In the genomic region with DNA sequence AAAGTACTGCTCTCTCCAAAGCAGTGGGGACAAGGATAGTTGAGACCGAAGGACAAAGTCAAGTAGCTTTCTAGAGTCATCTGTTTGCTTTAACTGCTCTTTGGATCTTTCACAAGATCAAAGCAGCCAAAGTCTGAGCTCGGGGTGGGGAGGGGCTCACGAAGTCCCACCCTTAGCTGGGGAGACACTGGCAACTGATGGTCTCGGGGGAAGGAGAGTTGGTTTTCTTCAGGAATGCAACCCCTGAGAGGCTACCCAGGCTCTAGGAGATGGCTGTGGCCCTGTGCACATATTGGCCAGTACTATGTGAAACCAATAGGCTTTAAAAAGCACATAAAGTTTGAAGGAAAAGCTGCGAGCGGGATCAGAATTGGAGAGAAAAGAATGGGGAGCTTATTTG, we compare ENCODE assay signal across 30 mouse cellular contexts.
"Had no signal": no experiment of that assay in that cellular context is flagged by ENCODE, and none has a peak within 500 bp of the region (broad histone marks: within the 10 kb centered on the region; RNA-seq: fewer than 3 reads in every experiment).

No protein-coding gene starts in this region.

- H3K4me3 ChIP-seq: left cerebral cortex, adult 2 months; limb, embryonic 10.5 days; limb, embryonic 12.5 days; limb, embryonic 13.5 days; limb, embryonic 15.5 days; liver, embryonic 13.5 days; liver, embryonic 15.5 days; lung, embryonic 15.5 days; megakaryocyte, embryonic 14.5 days; midbrain, embryonic 10.5 days; midbrain, embryonic 12.5 days; midbrain, embryonic 13.5 days; midbrain, embryonic 15.5 days; myocyte; neural tube, embryonic 12.5 days had no signal

- H3K4me2 ChIP-seq: limb, embryonic 12.5 days; limb, embryonic 13.5 days; limb, embryonic 15.5 days; liver, embryonic 11.5 days; liver, embryonic 13.5 days; liver, embryonic 15.5 days; lung, embryonic 14.5 days; lung, embryonic 15.5 days; midbrain, embryonic 12.5 days; midbrain, embryonic 13.5 days; midbrain, embryonic 15.5 days; neural tube, embryonic 12.5 days had no signal

- H3K9ac ChIP-seq: limb, embryonic 12.5 days; limb, embryonic 13.5 days; limb, embryonic 15.5 days; liver, embryonic 13.5 days; liver, embryonic 14.5 days; liver, embryonic 15.5 days; liver, postnatal 0 days; lung, embryonic 14.5 days; lung, embryonic 15.5 days; midbrain, embryonic 12.5 days; midbrain, embryonic 13.5 days; midbrain, embryonic 15.5 days; neural tube, embryonic 12.5 days had no signal

- H3K27ac ChIP-seq: left cerebral cortex, adult 2 months; limb, embryonic 10.5 days; limb, embryonic 12.5 days; limb, embryonic 13.5 days; limb, embryonic 15.5 days; liver, embryonic 13.5 days; liver, embryonic 14.5 days; liver, embryonic 15.5 days; lung, embryonic 15.5 days; macrophage; midbrain, embryonic 10.5 days; midbrain, embryonic 12.5 days; midbrain, embryonic 13.5 days; midbrain, embryonic 15.5 days; neural tube, embryonic 12.5 days had no signal

- H3K4me1 ChIP-seq: limb, embryonic 10.5 days; limb, embryonic 12.5 days; limb, embryonic 13.5 days; limb, embryonic 15.5 days; liver, embryonic 13.5 days; liver, embryonic 15.5 days; lung, embryonic 15.5 days; midbrain, embryonic 15.5 days had no signal

- ATAC-seq: liver, postnatal 0 days; lung, postnatal 0 days; midbrain, embryonic 13.5 days; midbrain, embryonic 15.5 days; midbrain, embryonic 16.5 days had no signal

- DNase-seq: left cerebral cortex, postnatal 4 days; liver; liver, embryonic 13.5 days; liver, postnatal 0 days; lung, adult 18-20 months; lung, adult 2 months; lung, embryonic 14.5 days; lung, postnatal 10 days; lung, postnatal 14 days; lung, postnatal 36 days; lung, postnatal 4 days had no signal

- H3K9me3 ChIP-seq: limb, embryonic 10.5 days; limb, embryonic 12.5 days; limb, embryonic 13.5 days; limb, embryonic 15.5 days; liver, embryonic 13.5 days; liver, embryonic 15.5 days; lung, embryonic 15.5 days; megakaryocyte, embryonic 14.5 days; midbrain, embryonic 10.5 days; midbrain, embryonic 12.5 days; midbrain, embryonic 13.5 days; midbrain, embryonic 15.5 days; neural tube, embryonic 12.5 days had no signal

- H3K36me3 ChIP-seq: limb, embryonic 10.5 days; limb, embryonic 12.5 days; limb, embryonic 13.5 days; limb, embryonic 15.5 days; liver, embryonic 13.5 days; liver, embryonic 15.5 days; lung, embryonic 15.5 days; midbrain, embryonic 10.5 days; midbrain, embryonic 12.5 days; midbrain, embryonic 13.5 days; midbrain, embryonic 15.5 days; neural tube, embryonic 12.5 days had no signal

- H3K27me3 ChIP-seq: limb, embryonic 12.5 days; limb, embryonic 13.5 days; limb, embryonic 15.5 days; liver, embryonic 13.5 days; liver, embryonic 15.5 days; lung, embryonic 15.5 days; megakaryocyte, embryonic 14.5 days; midbrain, embryonic 13.5 days; midbrain, embryonic 15.5 days; neural tube, embryonic 12.5 days had no signal
